Mouse (Mus musculus) thymus, adult 2 months (tissue): Measurements from ENCODE around the gene Sh3bgrl3.

Source experiments
- CTCF ChIP-seq: fragments of 200-500 bp; IDR thresholded peaks from 2 replicates; pipeline ENCODE4 v1.5.1; 2012; ENCODE audit warnings: mild to moderate bottlenecking, control low read depth, low read length, moderate library complexity, borderline replicate concordance; ENCODE audit not compliant: control insufficient read depth, poor library complexity, insufficient read depth; ENCODE audit errors: extremely low read depth
- POLR2A ChIP-seq: fragments of 200-500 bp; IDR thresholded peaks from 2 replicates; pipeline ENCODE4 v1.6.1; 2012; ENCODE audit warnings: mild to moderate bottlenecking, low read length, control low read depth, moderate library complexity; ENCODE audit not compliant: control insufficient read depth, poor library complexity, insufficient read depth; ENCODE audit errors: extremely low read depth

DNA sequence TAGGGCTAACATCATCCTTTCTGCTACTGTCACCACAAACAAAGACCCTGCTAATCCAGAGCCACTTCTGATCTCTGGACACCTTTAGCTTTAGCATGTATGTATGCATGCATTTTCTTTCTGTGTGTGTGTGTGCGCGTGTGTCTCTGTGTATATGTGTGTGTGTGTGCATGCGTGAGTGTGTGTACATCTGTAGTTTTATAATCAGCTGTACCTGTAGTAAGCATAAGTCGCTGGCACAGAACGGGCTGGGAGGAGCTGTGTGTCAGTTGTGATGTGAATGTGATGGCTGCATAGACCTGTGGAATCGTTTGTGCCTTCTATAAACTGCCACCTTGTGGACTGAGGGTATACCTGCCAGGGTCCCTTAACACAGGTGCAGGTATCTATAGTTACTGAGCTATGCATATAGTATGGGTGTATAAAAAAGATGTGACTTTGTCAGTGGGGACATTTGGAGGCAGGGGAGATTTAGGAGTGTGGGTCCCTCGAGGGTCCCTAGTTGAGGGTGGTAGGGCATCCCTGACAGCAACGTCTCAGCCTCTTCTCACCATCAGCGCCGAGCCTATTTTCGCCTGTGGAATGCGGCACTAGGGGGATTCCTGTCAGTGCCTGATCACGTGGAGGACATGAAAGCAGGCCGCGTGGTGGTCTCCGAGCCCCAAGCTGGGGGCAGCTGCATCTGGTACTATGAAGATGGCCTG, 37.9 kb downstream of the Sh3bgrl3 start:
- TF ChIP-seq POLR2A (no peak), CTCF (no peak)
